Mouse (Mus musculus) cerebellum, postnatal 10 days (tissue): ENCODE results near the gene Olfr446.

Experiments used
- DNase-seq, 2 experiments: peaks; one replicate each; pipeline ENCODE4 v3.0.0; 2021; ENCODE audit warnings: mixed read lengths in 2 of 2

Gene Olfr446

GRCm38 (mm10) chr6:42921077-42921476, at the start of gene Olfr446:
Gene Olfr446 (plus strand): TSS chr6:42921377.
- DNase-seq = no peak

GRCm38 (mm10) chr6:42876323-42876722, 44.9 kb upstream of the Olfr446 start:
- no peak for DNase-seq

GRCm38 (mm10) chr6:42890141-42890540, 31.0 kb upstream of the Olfr446 start, which contains the start of gene Olfr448:
Gene Olfr448 (plus strand): TSS chr6:42890441.
- DNase-seq = no peak

- no peak for DNase-seq
Observed at GRCm38 (mm10) chr6:42900345-42900744, 20.8 kb upstream of the Olfr446 start.

GRCm38 (mm10) chr6:42908578-42908977, 12.6 kb upstream of the Olfr446 start, which contains the start of gene Olfr447:
Gene Olfr447 (plus strand): TSS chr6:42908878.
- no peak for DNase-seq

- no peak for DNase-seq
Observed at GRCm38 (mm10) chr6:42948767-42949166, 27.6 kb downstream of the Olfr446 start, which contains the start of gene Olfr444. Gene Olfr444 (plus strand): TSS chr6:42949067.

- no peak for DNase-seq
Observed at GRCm38 (mm10) chr6:42980377-42980776, 59.2 kb downstream of the Olfr446 start.
